Mouse (Mus musculus) induced T-regulatory cell, adult 2 months (primary cell): ENCODE results near the gene 1500011B03Rik.
A peak's percentile ranks its signal among the peaks of the same experiment; 100 is the strongest.
"Not testable (repeated sequence)": the region's sequence is repeated elsewhere in the genome, so short reads cannot be mapped to it uniquely, and the experiment has no call there.

Experiments
- DNase-seq: peaks from one replicate; pipeline ENCODE4 v3.0.0-alpha.2; 2012; ENCODE audit warnings: low read depth

The 1500011B03Rik gene

DNA sequence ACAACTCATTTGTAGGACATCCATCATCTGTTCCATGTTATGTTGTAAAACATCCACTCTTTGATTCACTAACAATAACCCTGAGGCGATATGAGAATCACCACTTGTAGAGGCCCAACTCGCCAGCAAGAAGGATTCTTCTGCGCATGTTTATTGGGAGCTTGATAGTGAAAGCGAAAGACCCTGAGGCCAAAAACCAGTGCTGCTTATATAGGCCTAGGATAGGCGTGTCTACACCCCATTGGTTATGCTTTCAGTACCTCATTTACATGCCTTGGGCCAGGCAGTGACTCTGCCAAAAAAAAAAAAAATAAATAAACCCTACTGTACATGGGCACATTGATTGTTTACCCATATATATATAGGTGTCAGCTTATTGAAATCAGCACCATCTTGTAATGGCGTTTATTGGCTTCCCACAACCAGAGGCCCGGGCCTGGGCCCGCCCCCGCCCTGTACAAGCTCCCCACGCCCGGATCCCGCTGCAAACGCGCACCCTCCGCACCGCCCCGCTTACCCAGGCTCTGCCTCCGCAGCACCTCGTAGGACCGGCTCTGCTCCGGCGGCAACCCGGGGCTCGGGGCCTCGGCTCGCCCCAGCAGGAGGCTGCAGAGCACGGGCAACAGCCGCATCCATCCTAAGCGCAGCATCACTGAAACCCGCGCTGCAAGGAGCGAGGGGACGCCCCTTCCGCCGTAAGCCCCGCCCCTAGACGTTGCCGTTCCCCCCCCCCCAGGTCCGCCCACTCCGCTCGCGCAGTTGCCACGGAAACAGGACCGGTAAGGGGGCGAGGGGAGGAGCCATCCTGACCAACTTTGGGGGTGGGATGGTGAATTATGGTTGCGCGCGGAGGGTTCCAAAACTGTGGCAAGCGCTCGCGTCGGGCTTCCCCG is at the start of gene 1500011B03Rik:
1500011B03Rik (minus strand) TSS at position 673 of the 893 bp plus-strand sequence.
- peak; percentile 90 for DNase-seq

DNA sequence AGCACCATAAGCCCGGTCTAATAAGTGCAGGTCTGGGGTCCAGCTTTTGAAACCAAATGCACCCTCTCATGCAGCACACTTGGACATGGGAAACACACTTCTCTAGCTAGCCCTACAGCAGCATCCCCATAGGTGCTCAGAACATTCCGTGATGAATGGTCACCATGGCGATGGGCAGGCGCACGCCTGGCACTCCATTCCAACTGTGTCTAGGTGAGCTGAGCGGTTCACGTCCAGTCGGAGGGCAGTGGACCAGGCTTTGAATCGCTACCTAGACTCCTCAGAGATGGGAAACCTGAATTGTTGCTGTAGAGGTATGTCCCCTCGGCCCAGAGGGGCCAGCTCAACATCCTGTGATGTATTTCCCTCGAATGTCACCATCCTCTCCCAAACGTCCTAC is 42.0 kb upstream of the 1500011B03Rik start:
- no peak for DNase-seq

DNA sequence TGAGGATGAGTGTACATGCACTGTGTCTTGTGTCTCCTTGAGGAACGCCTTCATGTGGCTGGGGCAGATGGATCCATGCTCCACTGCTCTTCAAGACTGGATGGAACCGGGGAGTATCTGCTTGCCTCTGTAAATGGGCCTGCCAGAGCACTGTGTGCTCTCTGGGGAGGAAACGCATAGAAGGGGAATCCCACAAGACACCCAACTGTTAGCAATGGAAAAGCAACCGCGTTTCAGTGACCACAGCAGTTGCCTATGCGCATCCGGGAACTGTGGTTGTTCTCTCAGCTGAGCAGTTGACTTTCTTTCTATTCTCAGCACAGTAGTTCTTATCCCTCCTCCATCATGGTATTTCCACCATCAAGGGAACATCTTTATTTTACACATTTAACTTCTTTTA is 41.5 kb upstream of the 1500011B03Rik start:
- peak; percentile 79 for DNase-seq

DNA sequence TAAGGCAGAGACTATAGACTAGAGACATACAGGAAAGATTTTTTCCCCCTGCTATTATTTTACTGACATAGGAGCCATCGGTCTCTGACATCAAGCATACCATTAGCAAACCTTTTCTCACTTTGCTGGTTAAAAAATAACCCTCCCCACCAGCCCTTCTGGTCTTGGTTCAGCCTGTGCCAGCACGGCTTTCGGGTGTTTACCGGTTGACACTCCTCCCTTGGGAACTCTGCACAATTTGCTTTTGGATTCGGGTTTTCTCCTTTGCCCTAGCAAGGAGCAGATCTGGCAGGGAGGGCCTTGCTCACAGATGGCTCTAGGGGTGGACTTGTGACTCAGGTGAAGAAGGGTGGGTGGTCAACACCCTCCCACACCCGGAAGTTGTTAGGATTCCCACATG is 38.5 kb upstream of the 1500011B03Rik start:
- no peak for DNase-seq

DNA sequence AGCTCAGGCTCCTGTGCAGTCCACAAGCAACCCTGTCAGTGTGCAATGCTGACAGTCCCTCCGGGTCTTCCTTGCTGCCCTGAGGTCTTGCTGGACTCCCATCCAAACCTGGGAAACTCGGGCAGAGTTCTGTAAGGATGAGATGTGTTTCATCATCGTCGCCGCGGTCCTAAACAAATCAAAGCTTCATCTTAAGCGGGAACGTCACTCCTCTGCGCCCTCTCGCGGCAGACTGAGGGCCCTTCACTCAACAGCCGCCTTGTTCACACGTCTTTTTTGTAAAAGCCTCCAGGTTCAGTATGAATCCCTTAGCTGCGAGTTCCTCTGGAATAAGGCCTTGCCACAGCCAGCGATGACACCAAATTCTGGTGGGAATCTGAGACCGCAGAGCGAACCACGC is 36.0 kb upstream of the 1500011B03Rik start:
- peak; percentile 87 for DNase-seq

DNA sequence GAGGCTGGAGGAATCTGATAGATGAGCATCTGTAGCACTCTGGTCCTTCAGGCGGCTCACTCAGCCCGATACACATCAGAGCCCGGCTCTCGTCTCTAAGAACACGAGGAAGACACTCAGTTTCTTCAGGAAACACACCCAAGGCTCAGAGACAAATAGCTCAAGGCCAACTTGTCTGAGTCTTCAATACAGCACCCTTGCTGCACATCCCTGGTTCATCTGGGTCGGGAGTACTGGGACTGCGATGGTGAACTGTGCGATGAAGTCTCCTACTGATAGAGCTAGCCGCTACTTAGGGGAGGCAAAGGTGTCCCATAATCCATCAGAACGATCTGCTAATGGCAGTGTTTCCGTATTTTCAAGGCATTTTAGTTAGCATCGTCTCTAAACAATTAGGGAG is 35.3 kb upstream of the 1500011B03Rik start, which contains the start of gene Gm9936:
Gm9936 (minus strand) TSS at position 101 of the 400 bp plus-strand sequence.
- DNase-seq, result no peak

DNA sequence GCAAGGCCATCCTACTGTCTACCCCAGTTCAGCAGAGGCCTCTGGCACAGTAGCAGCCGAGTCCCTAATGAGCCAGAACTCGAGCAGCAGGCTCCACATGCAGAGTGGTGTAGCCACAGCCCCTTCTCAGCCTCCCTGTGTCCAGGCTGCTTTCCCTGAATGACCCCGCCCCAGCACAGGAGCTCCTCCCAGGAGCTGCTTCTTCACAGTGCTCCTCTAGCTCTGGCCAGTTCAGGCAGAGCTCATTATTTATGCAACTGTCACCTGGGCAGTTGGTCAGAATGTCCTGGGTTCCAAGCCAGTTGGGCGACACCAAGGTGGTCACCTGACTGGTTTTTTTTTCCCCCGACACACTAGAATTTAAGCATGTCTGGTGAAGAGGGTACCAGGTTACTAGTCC is 30.1 kb upstream of the 1500011B03Rik start, which contains the start of gene 4930519G04Rik:
4930519G04Rik (plus strand) TSS at position 301 of the 400 bp plus-strand sequence.
- DNase-seq, result not testable (repeated sequence)

DNA sequence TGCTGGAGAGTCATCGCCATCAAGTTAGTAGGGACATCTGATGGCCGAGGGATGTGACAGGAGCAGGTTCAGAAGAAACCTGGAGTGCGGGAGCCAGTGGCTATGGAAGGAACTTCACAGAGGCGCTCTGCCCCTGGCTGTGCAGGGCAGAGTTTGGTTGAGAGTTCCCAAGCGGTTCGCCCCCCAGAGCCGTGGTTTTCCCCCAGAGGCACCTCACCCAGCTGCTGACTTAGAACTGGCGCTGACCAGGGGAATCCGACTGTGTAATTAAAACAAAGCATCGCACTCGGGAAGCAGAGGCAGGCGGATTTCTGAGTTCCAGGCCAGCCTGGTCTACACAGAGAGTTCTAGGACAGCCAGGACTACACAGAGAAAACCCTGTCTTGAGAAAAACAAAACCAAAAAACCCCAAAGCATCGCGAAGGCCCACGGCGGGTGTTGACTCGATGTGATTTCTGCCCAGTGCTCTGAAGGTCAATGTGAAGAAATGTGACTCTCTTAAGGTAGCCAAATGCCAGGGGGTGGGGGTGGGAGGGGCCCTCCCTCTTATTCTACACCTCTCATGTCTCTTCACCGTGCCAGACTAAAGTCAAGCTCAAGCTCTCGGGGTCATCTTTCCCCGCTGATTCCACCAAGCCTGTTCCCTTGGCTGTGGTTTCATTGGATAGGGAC is 28.4 kb upstream of the 1500011B03Rik start:
- DNase-seq, result no peak

DNA sequence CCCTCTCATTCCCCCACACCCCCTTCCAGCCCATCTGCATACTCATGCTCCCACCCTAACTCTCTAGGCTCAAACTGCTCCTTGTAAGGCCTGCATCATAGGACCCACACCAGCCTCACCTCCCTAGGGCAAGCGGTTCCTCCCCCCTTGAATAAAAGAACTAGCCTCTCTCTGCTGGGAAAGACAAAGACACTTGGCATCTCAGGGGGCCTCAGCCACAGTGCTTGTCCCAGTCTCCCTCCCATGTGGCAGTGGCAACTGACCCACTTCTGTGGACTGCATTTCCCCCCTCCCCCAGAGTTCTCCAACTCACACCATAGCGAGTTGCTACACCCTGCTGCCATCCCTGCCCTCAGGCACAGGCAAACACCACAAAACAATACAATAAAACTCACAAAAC is 21.1 kb upstream of the 1500011B03Rik start:
- not testable (repeated sequence) for DNase-seq

DNA sequence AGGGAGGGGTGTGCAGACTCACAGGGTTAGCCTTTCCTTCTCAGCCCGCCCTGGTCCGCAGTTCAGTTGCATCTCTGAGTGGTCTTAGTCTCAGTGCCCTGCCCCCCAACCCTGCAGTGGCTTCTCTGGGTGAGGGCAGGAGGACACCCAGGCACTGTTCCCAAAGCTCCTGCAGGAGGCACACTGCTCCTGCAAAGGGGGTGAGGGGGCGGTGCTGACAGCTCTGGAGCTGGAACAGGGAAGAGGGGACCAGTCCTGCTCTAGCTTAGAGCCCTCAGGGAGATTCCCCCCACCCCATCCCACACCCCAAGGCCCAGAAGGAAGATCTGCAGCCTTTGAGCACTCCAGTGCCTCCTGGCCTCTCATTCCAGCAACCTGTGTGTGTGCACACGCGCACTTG is 19.4 kb upstream of the 1500011B03Rik start:
- no peak for DNase-seq

DNA sequence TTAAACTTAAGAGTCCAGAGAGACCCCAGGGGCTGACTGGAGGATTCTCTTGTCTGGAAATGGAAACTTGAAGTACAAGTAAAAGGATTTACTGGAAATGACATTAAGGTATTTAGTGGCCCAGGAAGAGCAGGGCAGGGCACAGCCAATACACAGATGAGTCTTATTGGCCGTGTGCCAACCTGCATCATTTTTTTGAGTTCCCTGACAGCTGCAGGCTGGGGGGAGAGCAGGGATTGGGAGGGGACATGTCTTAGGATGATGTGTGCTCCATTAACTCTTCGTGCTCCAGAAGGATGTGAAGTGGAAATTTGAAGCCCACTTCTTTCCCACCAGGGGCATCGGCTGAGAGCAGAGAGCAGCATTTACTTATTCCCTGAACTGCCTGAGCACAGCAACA is 18.9 kb upstream of the 1500011B03Rik start:
- not testable (repeated sequence) for DNase-seq

DNA sequence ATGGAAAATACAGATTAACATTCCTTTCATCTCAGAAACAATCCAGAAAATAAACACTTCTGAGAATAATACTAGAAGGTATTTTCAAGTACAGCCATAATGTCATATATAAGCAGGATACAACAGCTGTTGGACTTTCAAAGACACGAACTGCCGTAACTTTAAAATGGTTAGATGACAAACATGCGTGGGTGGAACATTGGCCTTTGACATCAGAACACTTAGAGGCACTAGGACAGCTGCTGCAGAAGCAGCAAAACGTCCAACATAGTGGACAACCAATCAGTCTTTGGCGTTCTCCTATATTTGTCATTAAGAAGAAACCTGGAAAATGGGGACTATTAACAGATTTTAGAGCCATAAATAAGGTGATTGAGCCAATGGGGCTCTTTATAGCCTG is 17.2 kb upstream of the 1500011B03Rik start:
- not testable (repeated sequence) for DNase-seq

DNA sequence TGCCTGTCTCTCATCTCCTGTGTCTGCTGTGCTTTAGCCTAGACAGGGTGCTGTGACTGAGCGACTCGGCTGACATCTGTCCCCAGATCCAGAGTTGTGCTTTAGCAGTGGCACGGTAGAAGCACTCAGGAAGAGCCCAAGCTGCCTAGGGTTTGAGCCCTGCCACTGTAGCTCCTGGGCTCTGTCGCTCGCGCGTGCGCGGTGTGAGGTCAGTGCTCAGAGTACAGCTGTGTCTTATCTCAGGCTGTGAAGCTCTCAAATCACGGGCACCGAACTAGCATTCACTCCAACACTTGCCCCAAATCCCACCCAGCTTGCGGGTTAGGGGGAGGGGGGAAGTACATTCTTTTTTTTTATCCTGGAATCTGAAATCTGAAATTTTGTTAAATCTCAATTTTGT is 13.6 kb upstream of the 1500011B03Rik start:
- no peak for DNase-seq

DNA sequence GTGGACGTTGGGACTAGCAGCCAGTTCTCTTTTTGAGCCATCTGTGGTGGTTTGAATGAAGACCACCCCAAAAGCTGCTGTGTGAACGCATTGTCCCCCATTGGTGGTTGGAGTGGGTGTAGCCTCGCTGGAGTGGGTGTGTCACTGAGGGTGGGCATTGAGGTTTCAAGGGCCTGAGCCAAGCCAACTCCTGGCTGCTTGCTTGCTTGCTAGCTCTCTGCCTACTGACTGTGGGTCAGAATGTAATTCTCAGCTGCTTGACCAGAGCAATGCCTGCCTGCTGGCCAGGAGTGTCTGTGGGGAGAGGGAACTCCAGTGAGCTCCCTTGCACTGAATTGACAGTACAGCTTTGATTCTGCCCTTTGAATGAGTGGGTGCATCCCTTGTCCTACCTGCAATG is 6.5 kb upstream of the 1500011B03Rik start:
- no peak for DNase-seq

DNA sequence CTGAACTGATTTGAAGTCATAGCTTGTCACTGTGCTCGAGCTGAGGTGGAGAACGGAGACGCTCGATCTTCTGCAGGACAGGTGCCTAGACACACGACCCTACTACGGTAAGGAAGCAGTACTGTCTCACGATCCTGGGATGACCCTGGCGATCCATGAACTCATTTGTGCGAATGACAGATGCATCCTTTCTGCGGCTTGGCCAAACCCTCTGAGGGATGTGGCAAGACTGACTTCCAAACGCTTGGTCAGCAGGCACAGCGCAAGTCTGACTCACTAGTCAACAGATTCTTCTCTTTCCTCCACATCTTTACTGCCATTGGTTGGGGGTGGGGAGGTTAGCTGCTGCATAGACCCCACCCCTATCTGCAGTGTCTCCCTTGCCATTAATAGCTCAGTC is 4.2 kb upstream of the 1500011B03Rik start:
- DNase-seq, result no peak

DNA sequence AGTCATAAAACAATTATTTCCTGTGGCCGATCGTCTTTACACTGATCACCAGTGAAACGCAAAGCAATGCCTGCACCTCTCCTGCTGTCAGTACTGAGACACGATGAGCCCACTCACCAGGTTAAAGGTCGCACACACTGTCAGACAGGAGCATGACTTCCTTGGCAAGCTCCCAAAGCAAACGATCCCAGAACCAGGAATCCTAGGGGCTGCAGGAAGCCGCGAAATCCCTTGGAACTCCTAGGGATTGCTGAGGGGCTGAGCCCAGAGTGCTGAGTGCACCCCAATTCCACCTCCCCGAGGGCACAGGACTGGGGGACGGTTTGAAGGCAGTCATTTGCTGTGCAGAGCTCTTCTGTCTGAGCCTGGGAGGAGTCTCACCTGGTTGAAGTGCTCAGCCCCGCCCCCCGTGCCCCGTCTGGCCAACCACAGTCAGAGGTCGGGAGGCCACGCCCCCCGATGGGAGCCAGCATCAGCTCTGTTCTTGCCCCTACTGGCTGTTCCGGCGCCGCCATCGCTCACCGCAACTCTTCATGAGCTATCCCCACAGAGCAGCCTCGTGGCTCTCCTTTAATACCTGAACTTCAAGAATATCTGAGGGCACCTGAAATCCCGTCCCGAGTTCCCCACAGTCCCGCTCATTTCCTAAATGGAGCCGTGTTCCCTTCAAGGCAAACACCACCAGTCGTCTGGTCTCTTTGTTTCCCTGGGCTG is 2.9 kb upstream of the 1500011B03Rik start:
- DNase-seq, result peak; percentile 98

DNA sequence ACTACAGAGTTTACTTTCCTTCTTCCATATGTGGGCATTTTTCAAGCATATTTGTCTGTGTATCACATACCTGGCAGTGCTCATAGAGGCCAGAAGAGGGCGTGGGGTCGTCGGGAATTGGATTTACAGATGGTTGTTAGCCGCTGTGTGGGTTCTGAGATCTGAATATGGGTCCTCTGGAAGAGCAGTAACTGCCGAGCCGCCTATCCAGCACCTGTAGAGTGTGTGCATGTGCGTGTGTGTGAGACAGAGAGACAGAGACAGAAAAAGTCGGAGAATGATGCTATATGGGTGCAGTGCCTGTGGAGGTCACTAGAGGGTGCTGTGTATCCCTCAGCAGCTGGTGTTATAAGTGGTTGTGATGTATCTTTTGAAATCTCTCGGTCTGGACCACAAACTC is 929 bp upstream of the 1500011B03Rik start:
- DNase-seq, result peak; percentile 92

DNA sequence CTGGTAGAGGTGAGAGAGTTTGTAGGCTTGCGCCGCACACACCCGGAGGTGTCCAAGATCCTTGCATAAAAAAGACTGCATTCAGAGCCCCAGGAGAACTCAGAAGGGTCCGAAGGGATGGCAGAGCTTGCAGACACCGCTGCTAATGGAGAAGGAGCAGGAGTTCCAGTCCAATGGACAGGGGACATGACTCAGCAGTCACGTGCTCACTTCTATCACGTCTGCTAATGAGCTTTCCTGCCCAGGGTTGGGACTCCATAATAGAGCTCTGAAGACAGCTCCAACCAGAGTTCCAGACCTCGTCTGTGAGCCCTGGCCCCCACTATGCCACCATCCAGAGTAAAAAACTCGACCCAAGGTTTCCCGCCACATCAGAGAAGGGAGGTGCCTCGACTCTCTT is 5.1 kb downstream of the 1500011B03Rik start:
- no peak for DNase-seq

DNA sequence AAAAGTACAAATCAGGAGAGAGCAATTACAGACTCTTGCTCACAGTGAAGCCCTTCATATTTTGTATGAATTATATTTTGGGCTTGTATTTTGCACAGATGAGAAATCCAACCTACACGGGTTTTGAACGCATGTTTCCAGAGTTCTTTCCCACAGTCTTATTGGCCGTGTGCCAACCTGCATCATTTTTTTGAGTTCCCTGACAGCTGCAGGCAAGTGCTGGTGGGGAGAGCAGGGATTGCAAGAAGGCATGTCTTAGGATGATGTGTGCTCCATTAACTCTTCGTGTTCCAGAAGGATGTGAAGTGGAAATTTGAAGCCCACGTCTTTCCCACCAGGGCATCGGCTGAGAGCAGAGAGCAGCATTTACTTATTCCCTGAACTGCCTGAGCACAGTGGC is 6.7 kb downstream of the 1500011B03Rik start:
- DNase-seq, result no peak

DNA sequence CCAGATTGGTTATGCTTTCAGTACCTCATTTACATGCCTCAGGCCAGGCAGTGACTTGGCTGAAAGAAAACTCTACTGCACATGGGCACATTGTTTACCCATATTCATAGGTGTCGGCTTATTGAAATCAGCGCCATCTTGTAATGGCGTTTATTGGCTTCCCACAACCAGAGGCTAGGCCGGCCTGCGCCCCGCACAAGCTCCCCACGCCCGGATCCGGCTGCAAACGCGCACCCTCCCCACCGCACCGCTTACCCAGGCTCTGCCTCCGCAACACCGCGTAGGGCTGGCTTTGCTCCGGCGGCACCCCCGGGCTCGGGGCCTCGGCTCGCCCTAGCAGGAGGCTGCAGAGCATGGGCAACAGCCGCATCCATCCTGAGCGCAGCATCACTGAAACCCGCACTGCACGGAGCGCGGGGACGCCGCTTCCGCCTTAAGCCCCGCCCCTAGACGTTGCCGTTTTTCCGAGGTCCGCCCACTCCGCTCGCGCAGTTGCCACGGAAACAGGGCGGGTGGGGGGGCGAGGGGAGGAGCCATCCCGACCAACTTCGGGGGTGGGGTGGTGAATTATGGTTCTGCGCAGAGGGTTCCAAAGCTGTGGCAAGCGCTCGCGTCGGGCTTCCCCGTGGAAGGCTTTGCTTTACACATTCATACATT is 9.6 kb downstream of the 1500011B03Rik start:
- DNase-seq, result peak; percentile 91

DNA sequence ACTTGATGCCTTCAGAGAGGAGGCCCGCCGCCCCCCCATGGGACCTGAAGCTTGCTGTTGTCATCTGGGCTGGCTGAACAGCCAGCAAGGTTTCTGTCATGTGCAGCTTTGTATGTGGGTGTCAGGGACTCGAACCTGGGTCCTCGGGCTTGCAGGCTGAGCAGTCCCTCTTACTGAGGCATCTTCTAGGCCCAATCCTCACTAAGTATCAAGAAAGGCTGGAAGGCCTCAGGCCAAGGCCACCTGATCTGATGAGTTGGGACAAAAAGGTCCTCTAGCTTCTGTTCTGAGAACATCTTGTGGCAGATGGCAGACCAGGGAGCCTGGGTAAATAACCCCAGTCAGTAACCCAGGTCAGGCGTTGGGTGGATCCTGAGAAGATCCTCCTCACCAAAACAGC is 13.4 kb downstream of the 1500011B03Rik start:
- DNase-seq, result no peak

DNA sequence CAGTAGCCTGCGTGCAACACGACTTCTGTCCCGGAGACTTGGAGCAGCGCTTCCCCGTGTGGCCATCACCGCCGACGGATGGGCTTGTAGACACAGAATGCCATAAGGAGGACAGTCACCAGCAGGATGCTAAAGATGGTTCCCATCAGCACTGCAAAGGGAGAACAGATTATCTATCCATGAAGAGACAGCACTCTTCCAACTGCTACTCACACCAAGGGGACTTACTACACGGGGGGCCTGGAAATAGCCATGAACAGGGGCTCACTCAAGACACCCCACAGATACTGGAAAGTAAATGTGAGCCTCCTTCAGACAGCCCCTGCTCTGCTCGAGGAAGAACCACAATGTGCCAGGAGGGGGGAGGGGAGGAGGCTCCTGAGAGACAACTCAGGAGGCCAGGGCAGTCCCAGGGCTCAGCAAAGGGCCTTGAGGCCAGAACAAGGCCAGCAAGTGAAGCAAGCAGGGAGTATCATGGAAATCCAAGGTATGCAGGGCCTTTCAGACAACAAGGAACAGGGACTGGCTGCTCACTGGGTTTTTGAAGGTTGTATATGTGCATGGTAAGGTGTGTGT is 14.0 kb downstream of the 1500011B03Rik start:
- no peak for DNase-seq
